Mouse (Mus musculus): ENCODE data around the gene Notch3. TPM values are rescaled to one million over a fixed set of nuclear protein-coding genes. Genes with fewer than 3 reads are reported as not detected.
"Not testable (repeated sequence)": the region's sequence is repeated elsewhere in the genome, so short reads cannot be mapped to it uniquely, and the experiment has no call there.

The Notch3 gene
- polyA plus RNA-seq, 1 experiment from 2014 or later, result 1.5 TPM

- DNase-seq (ENCODE audit: low read depth, low spot score) (no peak), ATAC-seq (no peak)
- H3K27me3 ChIP-seq, result no peaks in the 10 kb centered on the region
- no peak for TF ChIP-seq CTCF (IDR thresholded peaks at IDR 0.05)
- in situ Hi-C loops (cut with MboI; ENCODE audit: low pct_unique_long_range_greater_than_20kb), result no loop called here
- ChIA-PET POLR2A (no interaction called here), CTCF (no interaction called here)
Observed at GRCm38 (mm10) chr17:32092241-32092619, 74.4 kb downstream of the Notch3 start.

- in situ Hi-C loops (cut with MboI; ENCODE audit: low pct_unique_long_range_greater_than_20kb), result not testable (repeated sequence)
Observed at GRCm38 (mm10) chr17:32091364-32092240, 75.0 kb downstream of the Notch3 start.

DNA sequence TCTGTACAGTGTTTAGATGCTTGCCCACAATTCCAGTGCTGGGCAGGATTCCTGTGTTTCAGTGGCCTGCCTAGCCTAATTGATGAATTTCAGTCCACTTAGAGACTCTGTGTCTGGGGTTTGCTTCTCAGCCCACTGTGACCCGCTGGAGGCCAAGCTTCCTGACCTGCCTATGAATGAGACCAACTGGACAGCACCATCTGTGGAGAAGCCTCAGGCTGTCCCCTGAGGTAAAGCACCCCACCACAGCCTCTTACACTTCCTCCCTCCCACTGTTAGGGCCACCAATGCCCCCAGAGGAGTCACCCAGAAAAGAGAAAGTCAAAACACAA, 75.7 kb downstream of the Notch3 start:
- ATAC-seq (peak; percentile 24), DNase-seq (ENCODE audit: low read depth, low spot score) (no peak)
- in situ Hi-C loops (cut with MboI; ENCODE audit: low pct_unique_long_range_greater_than_20kb), result no loop called here
- ChIA-PET CTCF (interaction anchor here (0.9 to 1.4 kb wide), 2 partner anchors 12 to 46 kb away, joined by 3 read pairs; no protein-coding TSS in a partner anchor), POLR2A (no interaction called here)
- no peaks in the 10 kb centered on the region for H3K27me3 ChIP-seq
- TF ChIP-seq CTCF (IDR thresholded peaks at IDR 0.05), result no peak

More at GRCm38 (mm10) chr17:32091364-32092240, 75.0 kb downstream of the Notch3 start:
- ATAC-seq, result peak; percentile 83
- CTCF ChIA-PET; DNase-seq (ENCODE audit: low read depth, low spot score); H3K27me3 ChIP-seq; POLR2A ChIA-PET: not testable (repeated sequence)

DNA sequence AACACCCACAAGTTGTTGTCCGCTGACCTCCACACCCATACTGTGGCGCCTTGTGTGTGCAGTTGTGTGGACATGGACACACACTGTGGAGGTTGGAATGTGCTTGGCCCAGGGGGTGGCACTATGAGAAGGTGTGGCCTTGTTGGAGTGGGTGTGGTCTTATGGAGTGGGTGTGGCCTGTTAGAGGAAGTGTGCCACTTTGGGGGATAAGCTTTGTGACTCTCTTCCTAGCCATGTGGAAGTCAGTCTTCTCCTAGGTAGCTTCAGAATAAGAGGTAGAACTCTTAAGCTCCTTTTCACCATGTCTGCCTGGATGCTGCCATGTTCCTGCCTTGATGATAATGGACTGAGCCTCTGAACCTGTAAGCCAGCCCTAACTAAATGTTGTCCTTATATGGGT, 79.6 kb downstream of the Notch3 start:
- DNase-seq (ENCODE audit: low read depth, low spot score) (no peak), ATAC-seq (no peak)
- CTCF ChIA-PET, result no interaction called here
- TF ChIP-seq CTCF (IDR thresholded peaks at IDR 0.05), result no peak
- H3K27me3 ChIP-seq, result no peaks in the 10 kb centered on the region
- POLR2A ChIA-PET, result no interaction called here
- in situ Hi-C loops (cut with MboI; ENCODE audit: low pct_unique_long_range_greater_than_20kb), result no loop called here

DNA sequence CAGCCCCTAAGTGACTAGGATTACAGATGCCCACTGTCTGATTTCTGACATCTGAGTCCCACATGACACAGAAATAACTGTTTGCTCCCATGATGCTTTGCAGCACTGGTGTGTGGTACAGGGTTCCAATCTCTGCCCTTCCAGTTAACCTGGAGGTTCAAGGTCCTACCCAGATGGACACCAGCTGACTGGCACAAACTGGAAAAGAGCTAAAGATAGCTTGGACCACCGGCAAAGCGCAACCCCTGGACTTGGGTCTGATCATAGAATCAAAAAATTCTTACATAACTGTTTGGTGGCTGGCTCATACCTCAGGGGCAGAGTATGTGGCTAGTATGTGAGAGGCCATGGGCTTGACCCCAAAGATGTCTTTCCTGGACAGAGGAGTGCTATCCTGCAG, 83.3 kb downstream of the Notch3 start:
- CTCF ChIA-PET, result interaction anchor here (1.5 kb wide), 1 partner anchor 14 kb away, joined by 4 read pairs; no protein-coding TSS in a partner anchor
- POLR2A ChIA-PET, result no interaction called here
- no peak for TF ChIP-seq CTCF (IDR thresholded peaks at IDR 0.05)
- DNase-seq (ENCODE audit: low read depth, low spot score), result no peak
- no peak for ATAC-seq
- H3K27me3 ChIP-seq, result no peaks in the 10 kb centered on the region
- in situ Hi-C loops (cut with MboI; ENCODE audit: low pct_unique_long_range_greater_than_20kb), result no loop called here

- in situ Hi-C loops (cut with MboI; ENCODE audit: low pct_unique_long_range_greater_than_20kb), result no loop called here
- H3K27me3 ChIP-seq, result no peaks in the 10 kb centered on the region
- no peak for DNase-seq (ENCODE audit: low read depth, low spot score)
- CTCF ChIA-PET, result interaction anchor here (1.5 kb wide), 1 partner anchor 48 kb away, joined by 5 read pairs; no protein-coding TSS in a partner anchor
- no peak for ATAC-seq
- TF ChIP-seq CTCF (IDR thresholded peaks at IDR 0.05), result peak; percentile 86
- POLR2A ChIA-PET, result no interaction called here
Observed at GRCm38 (mm10) chr17:32075164-32075563, 91.5 kb downstream of the Notch3 start.

- DNase-seq (ENCODE audit: low read depth, low spot score), result no peak
- ATAC-seq, result no peak
- POLR2A ChIA-PET, result no interaction called here
- in situ Hi-C loops (cut with MboI; ENCODE audit: low pct_unique_long_range_greater_than_20kb), result loop anchor here (5.0 kb wide), 1 partner anchor 47 kb away; no protein-coding TSS in a partner anchor
- H3K27me3 ChIP-seq, result no peaks in the 10 kb centered on the region
- no peak for TF ChIP-seq CTCF (IDR thresholded peaks at IDR 0.05)
- CTCF ChIA-PET, result interaction anchor here (1.4 to 1.5 kb wide), 2 partner anchors 8 to 48 kb away, joined by 5 read pairs; no protein-coding TSS in a partner anchor
Observed at GRCm38 (mm10) chr17:32074658-32075057, 92.0 kb downstream of the Notch3 start.

DNA sequence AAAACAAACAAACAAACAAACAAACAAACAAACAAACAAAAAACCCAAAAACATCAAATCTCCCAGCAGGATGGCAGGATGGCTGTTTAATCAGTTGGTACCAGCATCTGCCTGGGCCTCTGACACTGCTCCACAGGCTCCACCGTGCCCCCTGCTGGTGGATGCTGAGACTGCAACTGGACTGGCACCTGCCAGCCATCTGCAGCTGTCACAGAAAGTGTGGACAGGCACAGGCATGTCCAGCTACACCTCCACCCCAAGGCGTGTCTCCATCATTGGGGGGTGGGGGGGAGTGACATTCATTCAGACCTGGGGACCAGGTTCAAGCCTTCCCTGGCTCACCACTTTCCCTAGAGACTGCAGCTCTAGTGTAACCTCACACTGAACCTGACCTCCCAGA, 93.3 kb downstream of the Notch3 start:
- in situ Hi-C loops (cut with MboI; ENCODE audit: low pct_unique_long_range_greater_than_20kb), result loop anchor here (5.0 kb wide), 1 partner anchor 46 kb away; no protein-coding TSS in a partner anchor
- ATAC-seq (no peak), DNase-seq (ENCODE audit: low read depth, low spot score) (no peak)
- peak; percentile 91 for TF ChIP-seq CTCF (IDR thresholded peaks at IDR 0.05)
- CTCF ChIA-PET, result interaction anchor here (0.7 to 1.4 kb wide), 4 partner anchors 9 to 399 kb away, joined by 3 to 5 read pairs (median 4); no protein-coding TSS in a partner anchor
- POLR2A ChIA-PET, result no interaction called here
- H3K27me3 ChIP-seq, result no peaks in the 10 kb centered on the region

Other genes with a start within 250 kb of the Notch3 start
- gene Rrp1b, start 130.8 kb downstream of the Notch3 start, polyA plus RNA-seq (2021), result 29.2 TPM
- gene Hsf2bp, start 130.5 kb downstream of the Notch3 start, polyA plus RNA-seq (2021), result 0.64 TPM
- 0.18 TPM for gene Ephx3, start 22.7 kb upstream of the Notch3 start, polyA plus RNA-seq (2021)
- gene Brd4, start 117.9 kb upstream of the Notch3 start, polyA plus RNA-seq (2021), result 102 TPM
- 101 TPM for gene Akap8, start 154.4 kb upstream of the Notch3 start, polyA plus RNA-seq (2021)
- 93.1 TPM for gene Akap8l, start 183.8 kb upstream of the Notch3 start, polyA plus RNA-seq (2021)
- 56.5 TPM for gene Wiz, start 222.6 kb upstream of the Notch3 start, polyA plus RNA-seq (2021)
- gene Rasal3, start 236.7 kb upstream of the Notch3 start, polyA plus RNA-seq (2021), result not detected

Data from Patski (cell line).